Mouse (Mus musculus) E14TG2a.4 (cell line): ENCODE results near the gene Bbx.

Experiments
- CTCF ChIP-seq: conservative IDR thresholded peaks from 2 replicates; pipeline ENCODE4 v1.5.1; 2014; ENCODE audit warnings: low read length
- POU5F1 ChIP-seq: IDR thresholded peaks from 2 replicates; pipeline ENCODE4 v1.6.1; 2014; ENCODE audit warnings: low read length, borderline replicate concordance

GRCm38 (mm10) chr16:50185041-50185440, 247.1 kb downstream of the Bbx start:
- TF ChIP-seq POU5F1 (no peak), CTCF (no peak)
